Mouse (Mus musculus): ENCODE measurements around the gene Tgfbi. TPM values are rescaled to one million over a fixed set of nuclear protein-coding genes. Genes with fewer than 3 reads are reported as not detected.
A peak's percentile ranks its signal among the peaks of the same experiment; 100 is the strongest.

Gene Tgfbi
- polyA plus RNA-seq, 1 experiment from 2014 or later = 123 TPM

DNA sequence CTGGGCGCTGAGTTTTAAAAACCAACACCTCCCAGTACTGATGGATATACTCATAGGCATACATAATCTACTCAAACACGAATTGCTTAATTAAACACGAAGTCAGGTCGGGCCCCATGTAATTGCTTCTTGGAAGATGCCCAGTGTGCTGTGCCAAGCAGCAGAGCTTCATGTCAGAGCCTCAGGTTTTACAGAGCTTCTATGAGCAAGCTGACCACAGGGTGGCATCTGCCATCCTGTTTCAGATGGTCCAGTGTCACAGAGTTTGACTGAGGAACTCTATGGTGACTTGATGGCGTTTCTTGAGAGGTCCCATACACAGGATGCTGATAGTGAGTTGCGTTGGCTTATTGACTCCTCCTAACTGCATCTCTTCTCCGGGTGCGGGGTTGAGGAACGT lies 6.5 kb downstream of the Tgfbi start:
- H3K4me2 ChIP-seq (replicated peaks) = no peak overlapping the region

DNA sequence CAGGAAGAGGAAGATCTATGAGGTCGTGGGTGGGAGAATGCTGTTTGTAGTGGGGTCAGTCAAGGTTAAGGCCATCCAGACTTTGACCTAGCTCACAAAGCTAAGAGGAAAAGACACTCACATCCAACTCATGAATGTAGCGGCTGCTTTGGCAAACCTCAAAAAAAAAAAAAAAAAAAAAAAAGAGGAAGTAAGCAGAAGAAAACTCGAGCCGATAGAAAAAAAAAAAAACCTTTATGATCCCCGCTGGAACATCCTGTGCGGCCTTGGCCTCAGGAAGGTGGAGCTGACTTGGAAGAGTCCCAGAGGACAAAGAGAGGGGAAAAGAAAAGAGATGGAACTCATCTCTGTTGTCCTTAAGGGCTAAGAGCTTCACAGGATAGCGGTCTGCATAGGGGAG lies 7.1 kb downstream of the Tgfbi start:
- 18% methylated on average over 7 of the region's 7 CpGs for WGBS
- no peaks in the 10 kb centered on the region for H3K27me3 ChIP-seq (replicated peaks)
- no peaks in the 10 kb centered on the region for H3K36me3 ChIP-seq
- no peaks in the 10 kb centered on the region for H3K9me3 ChIP-seq
- no peak overlapping the region for H3K4me3 ChIP-seq (replicated peaks)
- H3K9ac ChIP-seq = no peak overlapping the region
- H3K27ac ChIP-seq = no peak overlapping the region
- peaks cover 47% of the 10 kb centered on the region for H3K4me1 ChIP-seq (replicated peaks)
- ATAC-seq = no peak
- no peak overlapping the region for H3K4me2 ChIP-seq (replicated peaks)

More for the DNA sequence above, 6.5 kb downstream of the Tgfbi start:
- Histone ChIP-seq H3K4me1 (replicated peaks) (peaks cover 52% of the 10 kb centered on the region), H3K27me3 (replicated peaks) (no peaks in the 10 kb centered on the region), H3K9ac (no peak overlapping the region), H3K27ac (no peak overlapping the region), H3K9me3 (no peaks in the 10 kb centered on the region), H3K4me3 (replicated peaks) (no peak overlapping the region), H3K36me3 (no peaks in the 10 kb centered on the region)
- ATAC-seq = no peak
- 59% methylated on average over 9 of the region's 9 CpGs for WGBS

DNA sequence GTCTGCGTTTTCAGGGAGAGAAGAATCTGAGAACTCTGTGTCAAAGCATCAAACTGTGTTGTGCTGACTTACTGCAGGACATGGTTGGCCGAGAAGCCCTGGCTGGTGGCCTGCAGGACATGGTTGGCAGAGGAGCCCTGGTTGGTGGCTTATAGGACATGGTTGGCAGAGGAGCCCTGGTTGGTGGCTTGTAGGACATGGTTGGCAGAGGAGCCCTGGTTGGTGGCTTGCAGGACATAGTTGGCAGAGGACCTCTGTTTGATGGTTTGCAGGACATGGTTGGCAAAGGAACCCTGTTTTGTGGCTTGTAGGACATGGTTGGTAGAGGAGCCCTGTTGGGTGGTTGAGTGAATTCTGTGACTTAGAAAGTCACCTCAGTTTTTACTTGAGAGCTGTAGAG lies 7.9 kb downstream of the Tgfbi start:
- WGBS = 96% methylated on average over 2 of the region's 2 CpGs
- Histone ChIP-seq H3K9me3 (no peaks in the 10 kb centered on the region), H3K4me2 (replicated peaks) (no peak overlapping the region), H3K27me3 (replicated peaks) (no peaks in the 10 kb centered on the region), H3K4me3 (replicated peaks) (no peak overlapping the region), H3K9ac (no peak overlapping the region), H3K36me3 (no peaks in the 10 kb centered on the region), H3K27ac (no peak overlapping the region), H3K4me1 (replicated peaks) (peaks cover 43% of the 10 kb centered on the region)
- ATAC-seq = no peak

DNA sequence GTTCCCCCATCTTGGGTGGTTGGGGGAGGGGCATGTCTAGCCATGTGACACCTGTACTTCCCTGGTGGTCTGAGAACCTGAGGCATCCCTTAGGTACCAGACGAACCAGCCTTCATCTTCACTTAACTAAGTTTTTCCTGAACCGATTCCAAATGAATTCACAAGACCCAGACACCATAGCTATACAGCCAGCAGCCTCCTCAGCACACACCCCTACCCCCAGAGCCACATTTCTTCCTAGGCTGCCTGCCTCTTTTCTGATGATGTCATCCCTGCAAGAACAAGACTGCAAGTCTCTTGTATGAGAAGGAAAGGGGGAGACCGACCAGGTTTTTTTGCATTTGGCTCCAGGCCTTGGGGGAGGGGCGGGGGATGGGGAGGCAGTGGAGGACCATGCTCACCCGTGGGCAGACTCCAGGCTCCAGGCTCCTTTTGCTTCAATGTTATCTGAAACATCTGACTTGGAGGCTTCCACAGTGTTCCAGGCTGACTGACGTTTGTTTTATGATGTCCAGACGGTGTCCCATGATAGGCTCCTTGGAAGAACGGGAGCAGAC lies 13.0 kb downstream of the Tgfbi start:
- Histone ChIP-seq H3K9me3 (no peaks in the 10 kb centered on the region), H3K27ac (0 out of 2 replicates have a peak overlapping the region, but pooled peaks have one; percentile 13), H3K9ac (no peak overlapping the region), H3K27me3 (replicated peaks) (no peaks in the 10 kb centered on the region), H3K4me2 (replicated peaks) (no peak overlapping the region), H3K36me3 (peaks cover 6% of the 10 kb centered on the region; the same call in 1 of the 2 replicates), H3K4me3 (replicated peaks) (no peak overlapping the region), H3K4me1 (replicated peaks) (peaks cover 11% of the 10 kb centered on the region; the same call in 1 of the 2 replicates)
- peak; percentile 43; the same call in 1 of the 2 replicates for ATAC-seq
- WGBS = 34% methylated on average over 8 of the region's 8 CpGs

DNA sequence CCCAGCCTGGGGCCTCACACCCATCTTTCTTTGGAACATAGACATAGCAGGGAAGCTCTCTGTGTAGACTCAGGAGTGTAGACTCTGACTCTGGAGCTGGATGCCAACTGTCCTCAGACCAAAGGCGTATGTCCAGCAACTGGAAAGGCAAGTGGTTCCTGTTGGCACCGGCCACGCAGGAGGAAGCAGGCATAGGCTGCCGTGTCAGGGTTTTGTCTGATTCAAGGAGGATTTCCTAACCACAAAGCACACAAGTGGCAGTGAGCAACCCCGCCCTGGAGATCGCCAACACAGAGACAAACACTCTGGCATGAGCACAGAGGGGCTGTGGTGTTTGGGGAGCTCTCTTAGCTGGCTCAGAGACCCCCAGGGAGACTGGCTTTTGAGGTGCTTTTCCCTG lies 17.2 kb downstream of the Tgfbi start:
- WGBS = 75% methylated on average over 6 of the region's 6 CpGs
- no peak for ATAC-seq
- H3K27me3 ChIP-seq (replicated peaks) = no peaks in the 10 kb centered on the region
- no peak overlapping the region for H3K4me3 ChIP-seq (replicated peaks)
- H3K4me1 ChIP-seq (replicated peaks) = peaks cover 31% of the 10 kb centered on the region
- no peak overlapping the region for H3K4me2 ChIP-seq (replicated peaks)
- H3K9ac ChIP-seq = no peak overlapping the region
- H3K9me3 ChIP-seq = no peaks in the 10 kb centered on the region
- no peak overlapping the region for H3K27ac ChIP-seq
- H3K36me3 ChIP-seq = peaks cover 14% of the 10 kb centered on the region

DNA sequence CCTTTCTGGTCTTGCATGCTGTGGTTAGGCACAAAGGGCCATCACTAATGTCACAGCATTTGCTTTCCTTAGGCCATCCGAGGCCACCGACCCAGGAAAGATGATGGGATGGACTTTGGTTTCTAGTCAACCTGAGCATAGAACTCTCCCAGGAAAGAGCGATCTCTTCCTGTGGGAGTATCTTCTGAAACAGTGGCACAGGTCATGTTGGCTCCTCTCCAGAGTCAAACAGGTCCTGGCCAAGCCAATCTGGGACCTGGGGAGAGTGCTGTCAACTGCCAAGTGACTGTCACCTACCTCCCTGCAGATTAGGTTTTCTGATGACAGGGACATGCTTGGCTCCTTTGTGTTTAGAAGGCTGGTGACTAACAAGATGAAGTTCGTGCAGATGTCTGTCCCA lies 20.8 kb downstream of the Tgfbi start:
- Histone ChIP-seq H3K4me3 (replicated peaks) (no peak overlapping the region), H3K9me3 (no peaks in the 10 kb centered on the region), H3K4me1 (replicated peaks) (peaks cover 39% of the 10 kb centered on the region), H3K27ac (peak overlapping the region; percentile 62), H3K4me2 (replicated peaks) (peak overlapping the region; percentile 22; the same call in 1 of the 2 replicates), H3K27me3 (replicated peaks) (no peaks in the 10 kb centered on the region), H3K9ac (no peak overlapping the region), H3K36me3 (peaks cover 11% of the 10 kb centered on the region)
- peak; percentile 3; the same call in 1 of the 2 replicates for ATAC-seq
- WGBS = 82% methylated on average over 4 of the region's 4 CpGs

DNA sequence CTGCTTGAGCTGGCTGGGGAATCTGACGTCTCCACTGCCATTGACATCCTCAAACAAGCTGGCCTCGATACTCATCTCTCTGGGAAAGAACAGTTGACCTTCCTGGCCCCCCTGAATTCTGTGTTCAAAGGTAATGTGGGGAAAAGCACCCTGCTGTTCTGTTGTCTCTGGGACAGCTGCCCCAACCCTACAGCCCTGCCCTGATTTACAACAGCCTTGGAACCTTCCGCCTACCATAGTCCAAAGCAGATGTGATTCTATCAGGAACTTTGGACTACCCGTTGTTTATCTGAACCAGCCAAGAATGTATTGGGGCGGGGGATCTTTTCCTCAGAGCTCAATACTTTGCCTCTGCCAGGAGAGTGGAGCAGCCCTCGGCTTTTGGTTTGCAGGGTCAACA lies 21.2 kb downstream of the Tgfbi start:
- Histone ChIP-seq H3K4me2 (replicated peaks) (peak overlapping the region; percentile 22; the same call in 1 of the 2 replicates), H3K36me3 (peaks cover 11% of the 10 kb centered on the region)

DNA sequence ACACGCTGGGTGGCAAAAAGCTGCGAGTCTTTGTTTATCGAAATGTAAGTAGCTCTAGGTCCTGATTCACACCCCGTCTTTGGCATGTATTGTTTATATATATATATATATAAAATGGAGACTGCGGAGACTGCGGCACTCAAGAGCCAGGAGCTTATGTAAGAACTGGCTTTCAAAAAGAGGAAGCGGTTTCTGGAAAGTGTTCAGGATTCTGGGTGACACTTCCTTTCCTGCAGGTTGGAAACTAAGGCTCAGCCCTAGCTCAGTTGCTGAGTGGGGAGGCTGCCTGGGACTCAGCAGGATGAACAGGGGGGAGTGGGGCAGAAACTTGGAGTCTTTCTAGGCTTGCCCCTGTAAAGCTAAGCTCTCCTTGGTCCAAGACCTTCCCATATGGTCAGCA lies 22.0 kb downstream of the Tgfbi start:
- peak overlapping the region; percentile 62 for H3K27ac ChIP-seq
- peaks cover 51% of the 10 kb centered on the region for H3K4me1 ChIP-seq (replicated peaks)
- no peak for ATAC-seq
- H3K27me3 ChIP-seq (replicated peaks) = no peaks in the 10 kb centered on the region
- H3K9me3 ChIP-seq = no peaks in the 10 kb centered on the region
- H3K9ac ChIP-seq = no peak overlapping the region
- peaks cover 9% of the 10 kb centered on the region for H3K36me3 ChIP-seq
- 43% methylated on average over 7 of the region's 7 CpGs for WGBS
- no peak overlapping the region for H3K4me2 ChIP-seq (replicated peaks)
- no peak overlapping the region for H3K4me3 ChIP-seq (replicated peaks)

More for the DNA sequence above, 21.2 kb downstream of the Tgfbi start:
- peak; percentile 82 for ATAC-seq
- Histone ChIP-seq H3K4me1 (replicated peaks) (peaks cover 43% of the 10 kb centered on the region), H3K27ac (peak overlapping the region; percentile 62), H3K4me3 (replicated peaks) (no peak overlapping the region), H3K9me3 (no peaks in the 10 kb centered on the region), H3K9ac (no peak overlapping the region), H3K27me3 (replicated peaks) (no peaks in the 10 kb centered on the region)
- 21% methylated on average over 6 of the region's 6 CpGs for whole genome bisulfite sequencing

DNA sequence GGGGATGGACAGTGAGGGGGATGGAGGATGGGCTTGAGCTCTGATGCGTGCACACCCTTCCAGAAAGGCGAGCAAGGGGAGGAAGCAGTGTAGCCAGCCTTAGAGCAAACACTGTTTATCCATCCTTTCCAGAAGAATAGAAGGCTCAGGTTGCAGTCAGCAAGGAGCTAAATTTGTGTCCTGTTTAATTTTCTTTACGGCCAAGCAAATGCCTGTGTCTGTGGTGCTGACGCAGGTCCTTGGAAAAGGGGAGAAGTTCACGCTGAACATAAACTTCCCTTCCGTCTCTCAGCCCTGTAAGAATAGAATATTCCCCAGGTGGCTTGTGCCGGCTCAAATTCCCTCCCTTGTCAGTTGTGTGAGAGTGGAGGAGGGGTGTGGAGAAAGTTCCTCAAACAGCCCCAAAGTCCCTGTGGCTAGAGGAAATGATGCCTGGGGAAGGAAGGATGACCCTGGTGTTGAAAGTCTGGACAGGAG lies 24.9 kb downstream of the Tgfbi start:
- H3K9ac ChIP-seq = no peak overlapping the region

DNA sequence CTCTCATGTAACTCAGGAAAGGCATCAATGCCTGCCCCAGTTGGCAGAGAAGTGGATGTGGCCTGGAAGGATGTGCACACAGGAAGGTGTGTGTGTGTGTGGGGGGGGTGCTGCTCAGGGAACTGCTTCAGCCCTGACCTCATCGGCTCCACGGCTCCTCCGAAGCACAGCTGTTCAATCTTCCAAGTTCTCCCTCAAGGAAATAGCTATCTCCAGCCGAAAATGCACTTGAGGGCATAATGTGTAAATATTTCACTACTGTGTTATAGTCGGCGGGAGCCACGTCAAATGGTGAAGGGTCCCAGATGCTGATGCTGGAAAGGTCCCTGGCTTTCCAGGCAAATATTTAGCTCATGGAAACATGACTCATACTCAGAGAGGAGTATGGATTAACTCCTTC lies 25.6 kb downstream of the Tgfbi start:
- no peak overlapping the region for H3K9ac ChIP-seq

More for the DNA sequence above, 24.9 kb downstream of the Tgfbi start:
- peak; percentile 17; the same call in 1 of the 2 replicates for ATAC-seq
- H3K27ac ChIP-seq = peak overlapping the region; percentile 87
- WGBS = 12% methylated on average over 7 of the region's 7 CpGs
- H3K4me2 ChIP-seq (replicated peaks) = 0 out of 2 replicates have a peak overlapping the region, but pooled peaks have one; percentile 14
- peaks cover 50% of the 10 kb centered on the region for H3K4me1 ChIP-seq (replicated peaks)
- no peak overlapping the region for H3K4me3 ChIP-seq (replicated peaks)
- H3K9me3 ChIP-seq = no peaks in the 10 kb centered on the region
- peaks cover 3% of the 10 kb centered on the region; the same call in 1 of the 2 replicates for H3K36me3 ChIP-seq
- H3K27me3 ChIP-seq (replicated peaks) = no peaks in the 10 kb centered on the region

DNA sequence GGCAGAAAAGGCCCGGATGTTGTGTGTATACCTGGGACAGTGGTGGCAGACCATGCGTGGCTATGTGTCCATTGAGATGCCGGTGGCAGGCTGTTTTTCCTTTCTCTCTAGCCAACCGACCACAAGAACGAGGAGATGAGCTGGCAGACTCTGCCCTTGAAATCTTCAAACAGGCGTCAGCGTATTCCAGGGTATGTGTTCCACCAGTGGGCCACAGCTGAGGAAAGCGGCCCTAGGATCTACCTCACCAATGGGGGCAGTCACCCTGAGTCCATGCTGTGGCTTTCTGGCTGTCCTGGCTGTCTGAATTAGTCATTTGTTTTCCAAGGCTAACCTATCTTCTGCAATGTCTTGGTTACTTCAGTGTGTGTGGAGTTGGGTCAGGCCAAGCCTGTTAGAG lies 27.7 kb downstream of the Tgfbi start:
- ATAC-seq = no peak
- Histone ChIP-seq H3K27me3 (replicated peaks) (no peaks in the 10 kb centered on the region), H3K9ac (no peak overlapping the region), H3K4me1 (replicated peaks) (peaks cover 24% of the 10 kb centered on the region), H3K36me3 (no peaks in the 10 kb centered on the region; the same call in 1 of the 2 replicates), H3K4me3 (replicated peaks) (no peak overlapping the region), H3K4me2 (replicated peaks) (no peak overlapping the region), H3K9me3 (no peaks in the 10 kb centered on the region), H3K27ac (no peak overlapping the region)
- 95% methylated on average over 8 of the region's 8 CpGs for WGBS

More for the DNA sequence above, 25.6 kb downstream of the Tgfbi start:
- Histone ChIP-seq H3K4me1 (replicated peaks) (peaks cover 44% of the 10 kb centered on the region), H3K27me3 (replicated peaks) (no peaks in the 10 kb centered on the region), H3K4me3 (replicated peaks) (no peak overlapping the region), H3K27ac (peak overlapping the region; percentile 87), H3K9me3 (no peaks in the 10 kb centered on the region), H3K36me3 (no peaks in the 10 kb centered on the region; the same call in 1 of the 2 replicates), H3K4me2 (replicated peaks) (peak overlapping the region; percentile 14; the same call in 1 of the 2 replicates)
- peak; percentile 70 for ATAC-seq
- 21% methylated on average over 7 of the region's 7 CpGs for WGBS

DNA sequence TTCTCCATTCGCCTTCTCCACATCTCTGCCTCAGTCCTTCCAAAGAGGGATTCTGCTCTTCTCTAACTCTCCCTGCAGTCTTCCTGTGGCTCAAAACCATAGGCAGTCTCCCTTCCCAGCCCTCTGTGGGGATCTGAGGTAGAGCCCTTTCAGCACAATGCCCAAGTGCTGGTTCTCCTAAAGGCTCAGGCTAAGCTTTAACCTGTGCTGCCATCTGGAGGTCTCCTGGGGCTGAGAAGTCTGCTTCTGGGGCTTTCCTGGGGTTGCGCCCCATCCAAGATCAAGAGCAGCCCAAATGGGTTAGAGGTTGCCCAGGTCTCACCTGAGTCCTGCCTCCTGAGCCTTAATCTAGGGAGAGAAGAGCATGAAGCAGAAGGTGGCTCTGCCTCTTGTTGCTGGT lies 32.4 kb downstream of the Tgfbi start:
- no peaks in the 10 kb centered on the region for H3K36me3 ChIP-seq
- 0 out of 2 replicates have a peak, but pooled peaks have one; percentile 44 for ATAC-seq
- no peak overlapping the region for H3K27ac ChIP-seq
- 88% methylated on average over 2 of the region's 2 CpGs for WGBS
- no peak overlapping the region for H3K9ac ChIP-seq
- no peak overlapping the region for H3K4me3 ChIP-seq (replicated peaks)
- H3K4me1 ChIP-seq (replicated peaks) = peaks cover 9% of the 10 kb centered on the region; the same call in 1 of the 2 replicates
- H3K4me2 ChIP-seq (replicated peaks) = no peak overlapping the region
- H3K9me3 ChIP-seq = no peaks in the 10 kb centered on the region
- no peaks in the 10 kb centered on the region for H3K27me3 ChIP-seq (replicated peaks)

DNA sequence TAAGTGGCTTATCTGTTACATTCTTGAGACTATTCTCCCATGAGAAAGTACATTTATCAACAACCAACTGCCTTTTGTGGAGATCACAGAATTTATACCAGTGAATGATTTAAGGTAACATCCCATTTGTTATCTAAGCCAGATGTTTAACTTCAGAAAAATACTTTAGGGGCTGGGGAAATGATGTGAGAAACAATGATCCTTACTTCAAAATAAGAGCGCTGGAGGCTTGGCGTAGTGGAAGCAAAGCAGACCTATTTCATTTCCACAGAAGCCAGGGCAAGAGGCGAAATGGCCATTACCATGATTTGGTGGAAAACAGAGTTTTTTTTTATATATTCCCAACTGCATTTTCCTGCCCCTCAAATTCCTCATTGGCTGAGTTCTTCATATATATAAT lies 34.7 kb downstream of the Tgfbi start:
- Histone ChIP-seq H3K27me3 (replicated peaks) (no peaks in the 10 kb centered on the region), H3K4me2 (replicated peaks) (no peak overlapping the region), H3K4me3 (replicated peaks) (no peak overlapping the region), H3K4me1 (replicated peaks) (peaks cover 24% of the 10 kb centered on the region), H3K9me3 (no peaks in the 10 kb centered on the region), H3K9ac (no peak overlapping the region), H3K36me3 (no peaks in the 10 kb centered on the region), H3K27ac (no peak overlapping the region)
- WGBS = 41% methylated on average over 3 of the region's 3 CpGs
- no peak for ATAC-seq

Measured in intestine, embryonic 15.5 days (tissue).